Mouse (Mus musculus) liver (tissue): ENCODE data around the gene Gpr157.

Experiments
- DNase-seq: peaks from one replicate; pipeline ENCODE4 v3.0.0-alpha.2; 2020; ENCODE audit warnings: mixed read lengths

Gene Gpr157

DNA sequence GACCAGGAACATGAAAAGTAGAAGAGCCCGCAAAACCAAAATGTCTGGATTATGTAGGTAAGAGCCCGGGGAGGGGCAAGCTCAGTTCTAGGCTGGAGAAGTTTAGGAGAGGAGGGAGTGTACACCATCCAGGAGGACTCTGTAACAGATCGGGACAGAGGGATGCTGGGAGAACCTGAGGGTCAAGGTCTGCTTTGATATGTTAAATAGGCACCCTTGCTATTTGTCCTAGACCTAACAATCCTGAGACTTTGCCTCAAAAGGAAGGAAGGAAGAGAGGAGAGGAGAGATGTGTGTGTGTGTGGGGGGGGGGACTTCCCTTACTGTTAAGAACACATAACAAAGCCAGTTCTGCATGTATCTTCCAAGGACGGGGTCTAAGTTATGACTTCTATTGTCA is 68.1 kb downstream of the Gpr157 start:
- no peak for DNase-seq
